Mouse (Mus musculus): ENCODE measurements around the gene Cpsf4l.

- TF ChIP-seq ZC3H11A (IDR thresholded peaks at IDR 0.05; ENCODE audit: borderline replicate concordance, low read depth, low read length) (no peak), MAFK (IDR thresholded peaks at IDR 0.05; ENCODE audit: insufficient read depth, low read depth, low read length) (no peak)
Observed at GRCm38 (mm10) chr11:113710257-113710777, 500 bp upstream of the Cpsf4l start.
